Mouse (Mus musculus): ENCODE measurements around the gene Snx25.
"Not testable (repeated sequence)": the region's sequence is repeated elsewhere in the genome, so short reads cannot be mapped to it uniquely, and the experiment has no call there.

- TF ChIP-seq JUND (IDR thresholded peaks at IDR 0.05; ENCODE audit: low read depth, low read length); KAT2A (conservative IDR thresholded peaks at IDR 0.05; ENCODE audit: low read depth, low read length); TAL1 (IDR thresholded peaks at IDR 0.05; ENCODE audit: low read length); ELF1 (IDR thresholded peaks at IDR 0.05; ENCODE audit: low read depth, low read length); MAZ (IDR thresholded peaks at IDR 0.05; ENCODE audit: low read depth, low read length); ZKSCAN1 (IDR thresholded peaks at IDR 0.05; ENCODE audit: low read depth, low read length); EP300 (IDR thresholded peaks at IDR 0.05; ENCODE audit: low read depth in 1 of 2, low read length in 2 of 2); HCFC1 (IDR thresholded peaks at IDR 0.05; ENCODE audit: low read depth, low read length); POLR2A (IDR thresholded peaks at IDR 0.05; ENCODE audit: control insufficient read depth in 1 of 2, insufficient read depth in 1 of 2, low read depth in 1 of 2, low read length in 2 of 2, poor library complexity in 1 of 2); BHLHE40 (IDR thresholded peaks at IDR 0.05; ENCODE audit: borderline replicate concordance, low read depth, low read length); CTCF (IDR thresholded peaks at IDR 0.05 in 2 of 3, conservative IDR thresholded peaks at IDR 0.05 in 1 of 3; ENCODE audit: control insufficient read depth in 1 of 3, insufficient read depth in 1 of 3, low read depth in 2 of 3, low read length in 3 of 3, poor library complexity in 1 of 3, severe bottlenecking in 1 of 3); MXI1 (IDR thresholded peaks at IDR 0.05; ENCODE audit: low read depth, low read length); POLR2AphosphoS5 (IDR thresholded peaks at IDR 0.05; ENCODE audit: borderline replicate concordance, low read depth, low read length): not testable (repeated sequence)
These were observed 38.4 kb downstream of the Snx25 start for GRCm38 (mm10) chr8:46113421-46114170.

All from MEL (cell line).